Mouse (Mus musculus): ENCODE results near the gene 2310022B05Rik.

The 2310022B05Rik gene

GRCm38 (mm10) chr8:124658415-124658814 lies 4.8 kb downstream of the 2310022B05Rik start:
- DNase-seq (ENCODE audit: low spot score), result peak; percentile 84

- DNase-seq (ENCODE audit: low spot score), result no peak
Observed at GRCm38 (mm10) chr8:124657961-124658360, 5.2 kb downstream of the 2310022B05Rik start.

DNA sequence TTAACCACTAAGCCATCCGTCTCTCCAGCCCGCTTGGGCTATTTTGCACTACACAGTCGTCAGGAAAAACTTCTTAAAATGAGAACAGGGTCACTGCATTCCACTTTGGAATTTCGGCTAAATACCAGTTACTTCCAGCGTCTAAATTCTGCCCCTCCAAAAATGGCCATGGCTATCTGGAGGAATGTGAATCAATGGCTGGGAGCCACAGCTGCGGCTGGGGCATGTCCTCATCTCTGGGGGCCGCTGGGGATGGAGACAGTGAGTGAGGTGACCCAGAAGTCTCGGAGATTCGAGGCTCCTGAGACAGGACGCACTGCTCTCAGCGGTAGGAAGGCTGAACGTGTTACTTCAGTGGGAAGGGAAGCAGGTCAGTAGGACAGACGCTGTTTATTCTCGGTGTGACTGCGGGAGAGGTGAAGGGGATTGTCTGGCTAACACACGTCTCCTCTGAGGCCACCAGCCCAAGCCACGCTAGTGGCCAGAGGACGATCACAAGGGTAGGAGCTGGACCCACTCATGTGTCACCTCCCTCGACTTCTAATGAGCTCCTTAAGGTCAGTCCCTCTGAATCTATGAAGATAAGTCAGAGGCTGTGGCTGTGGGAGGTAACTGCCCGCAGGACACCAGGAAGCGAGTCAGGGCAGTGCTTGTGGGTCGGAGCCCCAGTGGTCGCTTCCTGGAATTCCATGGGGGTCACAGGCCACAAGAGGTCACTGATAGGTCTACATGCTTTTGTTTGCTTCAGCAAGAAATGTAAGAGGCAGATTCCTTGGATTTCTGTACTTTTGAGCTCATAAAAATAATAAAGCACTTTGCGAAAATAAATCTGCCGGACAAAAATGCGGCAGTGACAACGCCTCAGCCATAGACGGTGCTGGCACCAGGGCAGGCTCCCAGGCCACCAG lies 9.3 kb downstream of the 2310022B05Rik start:
- DNase-seq (ENCODE audit: low spot score), result no peak

DNA sequence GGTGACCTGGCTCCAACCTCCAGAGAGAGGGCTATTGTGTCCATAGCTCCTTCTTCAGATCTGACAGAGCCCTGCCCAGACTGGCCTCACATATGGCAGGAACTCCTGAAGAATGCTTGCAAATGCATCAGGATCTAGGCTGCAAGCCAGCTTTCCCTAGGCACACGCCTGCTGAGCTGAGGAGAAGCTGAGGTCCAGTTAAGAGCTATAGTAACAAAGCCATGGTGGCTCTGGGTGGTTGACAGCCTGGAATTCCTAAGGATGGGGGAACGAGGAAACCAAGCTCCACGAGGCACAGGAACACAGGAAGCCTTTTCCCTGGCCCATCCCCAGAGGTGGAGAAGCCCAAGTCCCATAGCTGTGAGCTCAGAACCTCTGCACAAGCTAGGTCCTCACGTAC lies 10.6 kb downstream of the 2310022B05Rik start:
- DNase-seq (ENCODE audit: low spot score), result no peak

DNA sequence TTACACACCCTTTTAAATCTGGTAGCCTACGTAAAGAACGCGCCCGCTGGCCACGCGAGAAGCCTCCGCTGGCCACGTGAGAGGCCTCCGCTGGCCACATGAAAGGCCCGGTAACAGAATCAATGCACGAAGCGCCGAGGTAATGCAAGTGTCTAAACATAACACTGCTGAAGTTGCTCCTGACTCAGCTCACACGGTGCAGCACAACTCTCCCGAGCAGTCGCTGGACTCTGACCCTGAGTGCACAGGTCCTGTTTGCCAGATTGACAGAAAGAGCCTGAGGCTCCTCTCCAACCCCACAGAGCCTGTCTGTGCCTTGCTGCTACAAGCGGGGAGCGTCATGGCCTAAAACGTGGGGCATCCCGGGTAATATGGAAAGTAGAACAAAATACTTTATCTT lies 11.4 kb downstream of the 2310022B05Rik start:
- DNase-seq (ENCODE audit: low spot score), result no peak

DNA sequence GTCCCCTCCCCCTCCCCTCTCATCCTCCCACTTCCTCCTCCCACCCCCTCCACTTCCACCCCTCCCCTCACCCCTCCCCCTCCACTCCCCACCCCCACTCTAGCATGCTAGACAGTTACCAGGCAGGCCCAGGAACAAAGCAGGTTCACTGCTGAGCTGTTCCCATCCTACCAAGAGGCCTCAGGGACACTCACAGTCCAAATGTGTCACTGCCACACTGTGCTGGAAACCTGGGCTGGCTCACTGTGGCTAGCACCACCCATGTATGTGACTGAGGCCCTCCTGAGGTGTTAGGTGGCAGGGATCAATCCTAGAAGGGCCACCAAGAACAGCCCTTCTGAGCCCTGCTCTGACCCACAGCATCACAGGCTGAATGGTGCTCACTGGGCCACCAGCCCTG lies 14.9 kb downstream of the 2310022B05Rik start:
- no peak for DNase-seq (ENCODE audit: low spot score)

DNA sequence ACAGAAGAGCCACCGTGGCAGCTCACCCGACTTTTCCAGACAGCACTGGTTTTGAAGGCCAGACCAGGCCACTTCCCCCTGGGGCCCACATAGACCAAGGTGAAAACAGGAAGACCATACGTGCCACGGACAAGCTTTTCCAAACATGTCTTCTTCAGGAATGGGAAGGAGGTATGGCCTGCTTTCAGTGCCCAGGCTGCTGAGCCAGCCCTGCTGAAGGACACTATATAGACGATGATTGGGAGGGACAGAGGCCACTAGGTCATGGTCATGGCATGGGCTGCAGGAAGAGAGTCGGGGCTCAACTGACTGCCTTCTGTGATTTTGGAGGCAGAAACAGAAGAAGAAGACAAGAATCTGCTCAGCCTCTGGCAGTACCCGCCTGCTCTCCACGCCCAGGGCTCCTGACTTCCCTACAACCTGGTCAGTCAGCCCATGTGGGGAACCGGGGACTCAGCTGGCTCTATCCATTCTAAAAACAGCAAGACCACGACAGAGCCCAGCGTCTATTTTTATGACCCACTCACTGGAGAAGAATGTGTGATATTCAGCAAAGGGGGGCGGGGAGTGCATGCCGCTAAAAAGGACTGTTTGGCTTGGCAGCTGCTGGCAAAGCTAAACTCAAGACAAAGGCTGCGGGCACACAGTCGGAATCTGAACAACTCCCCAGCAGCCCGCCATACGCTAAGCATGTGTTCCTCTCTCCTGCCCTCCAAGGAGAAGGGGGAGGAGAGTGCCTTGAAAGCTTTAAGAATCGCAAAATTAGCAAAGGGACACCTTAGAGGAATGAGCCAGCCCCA lies 19.4 kb downstream of the 2310022B05Rik start:
- peak; percentile 56 for DNase-seq (ENCODE audit: low spot score)

DNA sequence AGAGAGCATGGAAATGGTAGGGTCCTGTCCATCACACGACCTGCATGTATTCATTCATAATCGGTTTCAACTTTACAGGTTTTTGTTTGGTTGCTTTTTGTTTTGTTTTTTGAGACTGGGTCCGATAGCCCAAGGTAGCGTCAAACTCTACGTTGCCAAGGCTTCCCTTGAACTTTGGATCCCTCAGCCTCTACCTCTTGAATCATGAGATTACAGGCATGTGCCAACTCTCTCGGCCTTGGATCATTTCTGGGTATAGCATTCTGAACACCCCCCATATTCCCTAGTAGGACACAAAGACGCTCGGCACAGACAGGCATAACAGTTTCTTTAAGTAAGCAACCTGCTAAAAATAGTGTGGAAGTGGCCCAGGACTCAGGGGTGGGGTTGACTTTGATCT lies 21.6 kb downstream of the 2310022B05Rik start:
- DNase-seq (ENCODE audit: low spot score), result no peak

DNA sequence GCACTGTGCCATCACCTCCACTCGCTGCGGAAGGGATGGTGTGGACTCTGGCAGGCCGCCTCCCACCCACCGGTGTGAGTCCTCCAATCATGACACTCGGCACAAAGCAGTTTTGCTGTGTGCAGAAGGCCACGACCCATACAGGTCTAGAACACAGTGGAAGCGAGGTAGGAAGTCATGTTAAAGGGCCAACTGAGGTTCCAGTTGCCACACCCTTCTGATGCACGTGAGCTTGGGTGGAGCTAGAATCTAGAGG lies 28.0 kb downstream of the 2310022B05Rik start:
- no peak for DNase-seq (ENCODE audit: low spot score)

GRCm38 (mm10) chr8:124634411-124635246 lies 28.5 kb downstream of the 2310022B05Rik start:
- DNase-seq (ENCODE audit: low spot score), result no peak

- peak; percentile 75 for DNase-seq (ENCODE audit: low spot score)
Observed at GRCm38 (mm10) chr8:124633001-124633703, 30.0 kb downstream of the 2310022B05Rik start.

DNA sequence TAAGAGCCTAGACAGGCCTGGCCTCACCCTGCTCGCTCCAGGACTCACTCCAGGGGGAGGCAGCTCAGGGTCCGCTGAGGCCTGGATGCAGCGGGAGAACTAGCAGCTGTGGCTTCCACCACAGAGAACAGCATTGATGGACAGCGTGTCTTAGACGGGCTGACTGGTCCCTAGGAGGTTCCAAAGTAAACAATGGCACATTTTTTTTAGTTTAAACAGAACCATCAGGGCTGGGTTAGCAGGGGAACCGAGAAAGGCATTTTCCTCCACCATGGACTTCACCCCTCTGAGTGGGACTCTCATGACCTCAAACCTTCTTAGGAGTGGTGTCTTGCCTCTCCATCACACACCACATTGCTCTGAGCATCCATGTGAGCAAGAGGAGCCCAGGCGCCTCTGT lies 31.2 kb downstream of the 2310022B05Rik start:
- no peak for DNase-seq (ENCODE audit: low spot score)

GRCm38 (mm10) chr8:124630891-124631290 lies 32.3 kb downstream of the 2310022B05Rik start:
- no peak for DNase-seq (ENCODE audit: low spot score)

GRCm38 (mm10) chr8:124630489-124630888 lies 32.7 kb downstream of the 2310022B05Rik start:
- no peak for DNase-seq (ENCODE audit: low spot score)

- no peak for DNase-seq (ENCODE audit: low spot score)
Observed at GRCm38 (mm10) chr8:124626251-124626650, 36.9 kb downstream of the 2310022B05Rik start.

- no peak for DNase-seq (ENCODE audit: low spot score)
Observed at GRCm38 (mm10) chr8:124621255-124621654, 41.9 kb downstream of the 2310022B05Rik start.

- no peak for DNase-seq (ENCODE audit: low spot score)
Observed at GRCm38 (mm10) chr8:124618252-124618651, 44.9 kb downstream of the 2310022B05Rik start.

- peak; percentile 85 for DNase-seq (ENCODE audit: low spot score)
Observed at GRCm38 (mm10) chr8:124617266-124617869, 45.8 kb downstream of the 2310022B05Rik start.

- no peak for DNase-seq (ENCODE audit: low spot score)
Observed at GRCm38 (mm10) chr8:124614325-124614724, 48.8 kb downstream of the 2310022B05Rik start.

GRCm38 (mm10) chr8:124608972-124609353 lies 54.2 kb downstream of the 2310022B05Rik start:
- DNase-seq (ENCODE audit: low spot score), result no peak

GRCm38 (mm10) chr8:124608239-124608971 lies 54.8 kb downstream of the 2310022B05Rik start:
- no peak for DNase-seq (ENCODE audit: low spot score)

Measured in testis, postnatal 10 days (tissue).